Mouse (Mus musculus) kidney, postnatal 0 days (tissue): ENCODE results near the gene Cobl. TPM values are rescaled to one million over a fixed set of nuclear protein-coding genes. Genes with fewer than 3 reads are reported as not detected.

Source experiments
- ATAC-seq: fragments of 200-750 bp; cut with Nextera tagmentation; replicated peaks from 2 replicates; pipeline ENCODE4 v1.8.0; 2017; ENCODE audit warnings: low read depth, moderate number of reproducible peaks, moderate TSS enrichment, moderate library complexity; ENCODE audit not compliant: low FRiP score
- DNase-seq: peaks from one replicate; pipeline ENCODE4 v3.0.0-alpha.2; 2016; ENCODE audit warnings: low spot score
- H3K27ac ChIP-seq: fragments of 300-500 bp; sonication (generic); 2 replicates; pipeline ENCODE4 v1.5.1; 2014; ENCODE audit warnings: mild to moderate bottlenecking
- H3K27me3 ChIP-seq: fragments of 300-500 bp; sonication (generic); 2 replicates; pipeline ENCODE4 v1.6.1; 2014; ENCODE audit warnings: low read length, mixed read lengths; ENCODE audit not compliant: insufficient read depth
- H3K36me3 ChIP-seq: fragments of 300-500 bp; sonication (generic); 2 replicates; pipeline ENCODE4 v1.6.1; 2014; ENCODE audit warnings: low read length, mixed read lengths; ENCODE audit not compliant: insufficient read depth
- H3K4me1 ChIP-seq: fragments of 300-500 bp; sonication (generic); replicated peaks from 2 replicates; pipeline ENCODE4 v1.6.1; 2014; ENCODE audit warnings: antibody characterized with exemption, low read length, mixed read lengths; ENCODE audit not compliant: insufficient read depth
- H3K4me2 ChIP-seq: fragments of 300-500 bp; sonication (generic); 2 replicates; pipeline ENCODE4 v1.6.1; 2014; ENCODE audit warnings: mild to moderate bottlenecking, low read length, moderate library complexity, mixed read lengths
- H3K4me3 ChIP-seq: fragments of 300-500 bp; sonication (generic); replicated peaks from 2 replicates; pipeline ENCODE4 v1.5.1; 2014; ENCODE audit warnings: low read depth, low read length
- H3K9ac ChIP-seq: fragments of 300-500 bp; sonication (generic); 2 replicates; pipeline ENCODE4 v1.6.1; 2014; ENCODE audit warnings: low read depth, low read length
- H3K9me3 ChIP-seq: fragments of 300-500 bp; sonication (generic); replicated peaks from 2 replicates; pipeline ENCODE4 v1.6.1; 2016; ENCODE audit warnings: low read length, inconsistent platforms, mixed read lengths
- CTCF ChIP-seq: IDR thresholded peaks from 2 replicates; pipeline ENCODE4 v1.5.1; 2016; ENCODE audit warnings: antibody characterized with exemption, low read depth, mild to moderate bottlenecking, moderate library complexity
- WGBS: fragments of 180-500 bp; shearing (Covaris S2); extraction: QIAGEN DNeasy Blood & Tissue Kit; methylation state at CpG from one replicate; pipeline ENCODE4 v1.1.7; 2014; 5-methylcytosine and 5-hydroxymethylcytosine counted together
- polyA plus RNA-seq: library from polyadenylated mRNA; unstranded; fragments of >200 nt; fragmentation: Nextera tagmentation; extraction: Ambion mirVana; gene quantifications from 2 replicates; pipeline ENCODE4 v1.2.1, GENCODE M21; 2015

The Cobl gene
- polyA plus RNA-seq, 1 experiment from 2014 or later = 8.1 TPM

GRCm38 (mm10) chr11:12467217-12467616, 2.5 kb upstream of the Cobl start:
- H3K27ac ChIP-seq = no peak overlapping the region
- DNase-seq (no peak), ATAC-seq (no peak)
- 54% methylated on average over 2 of the region's 2 CpGs for WGBS
- H3K9me3 ChIP-seq = no peaks in the 10 kb centered on the region
- H3K4me3 ChIP-seq = no peak overlapping the region
- no peaks in the 10 kb centered on the region for H3K27me3 ChIP-seq
- no peaks in the 10 kb centered on the region for H3K36me3 ChIP-seq
- no peak overlapping the region for H3K9ac ChIP-seq
- no peak for TF ChIP-seq CTCF
- no peak overlapping the region for H3K4me2 ChIP-seq
- H3K4me1 ChIP-seq = no peaks in the 10 kb centered on the region

GRCm38 (mm10) chr11:12466606-12467005, 1.8 kb upstream of the Cobl start:
- 70% methylated on average over 1 of the region's 1 CpGs for WGBS
- H3K36me3 ChIP-seq = no peaks in the 10 kb centered on the region

GRCm38 (mm10) chr11:12465229-12465628, 469 bp upstream of the Cobl start:
- Histone ChIP-seq H3K27ac (peak overlapping the region; percentile 54), H3K9ac (peak overlapping the region; percentile 66), H3K4me2 (peak overlapping the region; percentile 91), H3K9me3 (no peaks in the 10 kb centered on the region), H3K4me1 (no peaks in the 10 kb centered on the region), H3K27me3 (no peaks in the 10 kb centered on the region), H3K36me3 (no peaks in the 10 kb centered on the region), H3K4me3 (peak overlapping the region; percentile 70)
- ATAC-seq (0 out of 2 replicates have a peak, but pooled peaks have one; percentile 22), DNase-seq (no peak)
- 21% methylated on average over 1 of the region's 1 CpGs for WGBS
- TF ChIP-seq CTCF = no peak

More at GRCm38 (mm10) chr11:12466606-12467005, 1.8 kb upstream of the Cobl start:
- H3K9me3 ChIP-seq = no peaks in the 10 kb centered on the region
- H3K9ac ChIP-seq = no peak overlapping the region
- no peak overlapping the region for H3K4me3 ChIP-seq
- no peak overlapping the region for H3K27ac ChIP-seq
- no peak overlapping the region for H3K4me2 ChIP-seq
- no peak for TF ChIP-seq CTCF
- DNase-seq (no peak), ATAC-seq (no peak)
- H3K4me1 ChIP-seq = no peaks in the 10 kb centered on the region
- no peaks in the 10 kb centered on the region for H3K27me3 ChIP-seq

- H3K36me3 ChIP-seq = no peaks in the 10 kb centered on the region
- H3K4me2 ChIP-seq = peak overlapping the region; percentile 91
- no peak for ATAC-seq
- WGBS = 63% methylated on average over 13 of the region's 13 CpGs
- no peaks in the 10 kb centered on the region for H3K27me3 ChIP-seq
- no peak for DNase-seq
- TF ChIP-seq CTCF = no peak
- no peaks in the 10 kb centered on the region for H3K9me3 ChIP-seq
- peak overlapping the region; percentile 70 for H3K4me3 ChIP-seq
- peak overlapping the region; percentile 66 for H3K9ac ChIP-seq
- no peaks in the 10 kb centered on the region for H3K4me1 ChIP-seq
- 0 out of 2 replicates have a peak overlapping the region, but pooled peaks have one; percentile 13 for H3K27ac ChIP-seq
These were observed 1.1 kb downstream of the Cobl start for GRCm38 (mm10) chr11:12463615-12464170.

DNA sequence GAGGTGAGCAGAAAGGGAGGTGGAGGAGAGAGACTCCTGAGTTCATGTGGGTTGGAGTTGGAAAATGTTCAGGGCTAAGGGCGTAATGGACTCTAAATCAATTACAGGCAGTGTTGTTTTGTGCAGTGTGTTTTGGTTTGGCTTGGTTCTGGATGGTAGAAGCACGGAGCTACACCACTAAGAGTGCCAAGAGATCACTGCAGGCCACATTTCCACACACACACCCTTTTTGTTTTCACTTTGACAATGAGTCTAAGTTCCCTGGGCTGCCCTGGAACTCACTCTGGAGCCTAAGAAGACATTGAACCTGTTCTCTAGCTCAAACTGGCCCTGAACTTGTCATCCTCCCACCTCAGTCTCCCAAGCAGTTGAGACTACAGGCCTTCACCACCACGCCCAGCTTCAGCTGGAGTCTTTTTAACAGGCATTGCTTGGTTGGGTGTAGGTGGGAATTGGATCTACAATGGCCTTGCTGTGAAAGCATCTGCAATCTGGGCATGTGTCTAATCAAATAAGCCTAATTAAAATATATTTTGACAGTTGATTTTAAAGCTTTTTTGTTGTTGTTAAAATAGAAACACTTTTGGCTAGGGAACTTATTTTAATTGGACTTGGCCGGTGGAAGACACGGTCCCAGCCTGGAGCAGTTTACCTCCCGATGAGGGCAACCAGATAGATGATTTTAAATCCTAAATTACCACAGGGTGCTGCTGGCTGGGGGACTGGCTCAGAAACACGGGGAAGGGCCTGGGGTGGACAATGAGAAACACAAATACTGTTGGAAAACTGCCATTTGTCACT, 4.8 kb downstream of the Cobl start:
- Histone ChIP-seq H3K4me3 (no peak overlapping the region), H3K27ac (no peak overlapping the region), H3K9me3 (no peaks in the 10 kb centered on the region), H3K36me3 (no peaks in the 10 kb centered on the region), H3K27me3 (no peaks in the 10 kb centered on the region), H3K9ac (no peak overlapping the region), H3K4me2 (no peak overlapping the region), H3K4me1 (no peaks in the 10 kb centered on the region)
- DNase-seq (no peak), ATAC-seq (no peak)
- TF ChIP-seq CTCF = no peak
- 72% methylated on average over 7 of the region's 7 CpGs for WGBS

DNA sequence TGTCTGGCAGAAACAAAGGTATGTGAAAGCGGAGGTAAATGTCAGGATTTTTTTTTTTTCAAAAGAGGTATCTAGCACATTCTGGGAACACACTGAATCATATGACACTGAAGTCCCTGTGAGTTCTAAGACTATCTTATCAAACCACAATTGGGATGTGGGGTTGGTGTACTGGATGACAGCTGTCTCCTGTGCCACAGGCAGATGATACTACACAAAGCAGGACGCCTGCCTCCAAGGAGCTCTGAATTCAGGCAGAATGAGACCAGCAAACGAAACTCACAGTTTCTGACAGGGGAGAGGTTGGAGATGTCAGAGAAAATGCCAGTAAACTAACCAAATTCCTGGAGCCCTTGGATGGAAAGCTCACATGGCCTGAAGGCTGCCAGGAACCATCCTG, 5.9 kb downstream of the Cobl start:
- Histone ChIP-seq H3K9ac (no peak overlapping the region), H3K4me3 (no peak overlapping the region), H3K4me1 (no peaks in the 10 kb centered on the region), H3K9me3 (no peaks in the 10 kb centered on the region), H3K4me2 (no peak overlapping the region), H3K27me3 (no peaks in the 10 kb centered on the region), H3K36me3 (no peaks in the 10 kb centered on the region), H3K27ac (no peak overlapping the region)
- TF ChIP-seq CTCF = no peak
- no peak for DNase-seq
- no peak for ATAC-seq
- 76% methylated on average over 3 of the region's 3 CpGs for WGBS
